Mouse (Mus musculus) layer of hippocampus, postnatal 10 days (tissue): ENCODE data around the gene Zbtb6. TPM values are rescaled to one million over a fixed set of nuclear protein-coding genes. Genes with fewer than 3 reads are reported as not detected.

Source experiments
- DNase-seq, 2 experiments: peaks; one replicate each; pipeline ENCODE4 v3.0.0; 2021; ENCODE audit warnings: low spot score in 2 of 2
- total RNA-seq, 2 experiments: library from RNA; stranded (reverse); gene quantifications; 2 replicates each; pipeline ENCODE4 v1.2.3; 2021

Zbtb6 gene
- total RNA-seq, 2 experiments from 2014 or later: 14.9 to 16.3 TPM

- no peak for DNase-seq
These were observed 67.0 kb downstream of the Zbtb6 start for GRCm38 (mm10) chr2:37376018-37376417.

Other genes starting within 250 kb of the Zbtb6 start
- not detected for gene Olfr366, start 231.6 kb downstream of the Zbtb6 start, total RNA-seq
- gene Olfr368, start 116.7 kb downstream of the Zbtb6 start, total RNA-seq: not detected
- 10 to 100 TPM; 31.2 to 32.5 TPM for gene Pdcl, start 83.8 kb downstream of the Zbtb6 start, total RNA-seq
- 10 to 100 TPM; 78.7 to 82.2 TPM for gene Rc3h2, start 20.3 kb downstream of the Zbtb6 start, total RNA-seq
- 1 to 10 TPM; 8.8 to 8.9 TPM for gene Zbtb26, start within 50 bp of the Zbtb6 start, total RNA-seq
- 100 to 1,000 TPM; 101 to 103 TPM for gene Rabgap1, start 108 bp upstream of the Zbtb6 start, total RNA-seq
- 1 to 10 TPM; 9.1 to 9.8 TPM for gene Gpr21, start 73.2 kb upstream of the Zbtb6 start, total RNA-seq